Mouse (Mus musculus) MEL (cell line): ENCODE results near the gene Tpd52l2.

Experiments used
- CTCF ChIP-seq, 3 experiments: IDR thresholded peaks in 2 of 3; conservative IDR thresholded peaks in 1 of 3; 2 replicates each; pipeline ENCODE4 v1.5.1; 2011 to 2012; ENCODE audit warnings: low read length in 3 of 3, low read depth in 2 of 3, mild to moderate bottlenecking in 2 of 3, improper control_type of control experiment in 1 of 3, inconsistent platforms in 1 of 3, mixed read lengths in 1 of 3, moderate library complexity in 1 of 3; ENCODE audit not compliant: control insufficient read depth in 1 of 3, insufficient read depth in 1 of 3, poor library complexity in 1 of 3, severe bottlenecking in 1 of 3
- E2F4 ChIP-seq: IDR thresholded peaks from 2 replicates; pipeline ENCODE4 v1.6.1; 2011; ENCODE audit warnings: low read depth, low read length, improper control_type of control experiment, borderline replicate concordance
- ELF1 ChIP-seq: IDR thresholded peaks from 2 replicates; pipeline ENCODE4 v1.6.1; 2014; ENCODE audit warnings: low read depth, mild to moderate bottlenecking, inconsistent platforms, low read length, improper control_type of control experiment, moderate library complexity
- GABPA ChIP-seq: IDR thresholded peaks from 2 replicates; pipeline ENCODE4 v1.6.1; 2012; ENCODE audit warnings: low read depth, mild to moderate bottlenecking, inconsistent platforms, low read length, improper control_type of control experiment, moderate library complexity
- GATA1 ChIP-seq: IDR thresholded peaks from 2 replicates; pipeline ENCODE4 v1.6.1; 2011; ENCODE audit warnings: low read depth, low read length, improper control_type of control experiment
- JUND ChIP-seq: IDR thresholded peaks from 2 replicates; pipeline ENCODE4 v1.6.1; 2011; ENCODE audit warnings: low read depth, mild to moderate bottlenecking, improper control_type of control experiment, low read length
- MEF2A ChIP-seq: IDR thresholded peaks from 2 replicates; pipeline ENCODE4 v1.6.1; 2014; ENCODE audit warnings: low read depth, mild to moderate bottlenecking, inconsistent platforms, low read length, improper control_type of control experiment; ENCODE audit not compliant: poor library complexity, insufficient replicate concordance, severe bottlenecking; ENCODE audit errors: extremely low read depth
- POLR2A ChIP-seq, 2 experiments: IDR thresholded peaks; 2 replicates each; pipeline ENCODE4 v1.6.1; 2011 to 2012; ENCODE audit warnings: low read length in 2 of 2, mild to moderate bottlenecking in 2 of 2, control low read depth in 1 of 2, improper control_type of control experiment in 1 of 2, low read depth in 1 of 2, moderate library complexity in 1 of 2; ENCODE audit not compliant: control insufficient read depth in 1 of 2, insufficient read depth in 1 of 2, poor library complexity in 1 of 2
- SIN3A ChIP-seq: IDR thresholded peaks from 2 replicates; pipeline ENCODE4 v1.6.1; 2012; ENCODE audit warnings: low read length, improper control_type of control experiment, inconsistent platforms
- TBP ChIP-seq: IDR thresholded peaks from 2 replicates; pipeline ENCODE4 v1.8.0; 2011; ENCODE audit warnings: low read depth, low read length, improper control_type of control experiment
- ZC3H11A ChIP-seq: IDR thresholded peaks from 2 replicates; pipeline ENCODE4 v1.6.1; 2012; ENCODE audit warnings: low read depth, mild to moderate bottlenecking, inconsistent platforms, low read length, improper control_type of control experiment
- ZMIZ1 ChIP-seq: IDR thresholded peaks from 2 replicates; pipeline ENCODE4 v1.6.1; 2012; ENCODE audit warnings: low read depth, mild to moderate bottlenecking, inconsistent platforms, low read length, improper control_type of control experiment, moderate library complexity
- ZNF384 ChIP-seq: IDR thresholded peaks from 2 replicates; pipeline ENCODE4 v1.6.1; 2012; ENCODE audit warnings: low read depth, mild to moderate bottlenecking, inconsistent platforms, low read length, improper control_type of control experiment

GRCm38 (mm10) chr2:181471246-181471645 lies 25.7 kb upstream of the Tpd52l2 start:
- TF ChIP-seq POLR2A (IDR thresholded peaks at IDR 0.05; ENCODE audit: control insufficient read depth in 1 of 2, insufficient read depth in 1 of 2, low read depth in 1 of 2, low read length in 2 of 2, poor library complexity in 1 of 2) (no peak), ZC3H11A (no peak), ELF1 (no peak), ZNF384 (no peak), ZMIZ1 (no peak), CTCF (IDR thresholded peaks at IDR 0.05 in 2 of 3, conservative IDR thresholded peaks at IDR 0.05 in 1 of 3; ENCODE audit: control insufficient read depth in 1 of 3, insufficient read depth in 1 of 3, low read depth in 2 of 3, low read length in 3 of 3, poor library complexity in 1 of 3, severe bottlenecking in 1 of 3) (no peak), GABPA (no peak), MEF2A (no peak), SIN3A (no peak), JUND (no peak), GATA1 (no peak), E2F4 (no peak), TBP (no peak)
